Mouse (Mus musculus): ENCODE measurements around the gene Nufip1.

Gene Nufip1

GRCm38 (mm10) chr14:76110396-76111221, at the start of gene Nufip1, which contains the start of gene Gpalpp1:
Gene Nufip1 (plus strand): TSS chr14:76110891.
Gene Gpalpp1 (minus strand): TSS chr14:76110760.
- peak; percentile 83 for DNase-seq (ENCODE audit: low spot score)

- no peak for DNase-seq (ENCODE audit: low spot score)
These were observed 43.5 kb upstream of the Nufip1 start for GRCm38 (mm10) chr14:76067237-76067636.

- DNase-seq (ENCODE audit: low spot score) = no peak
These were observed 42.4 kb upstream of the Nufip1 start for GRCm38 (mm10) chr14:76068296-76068695.

GRCm38 (mm10) chr14:76069296-76069695, 41.4 kb upstream of the Nufip1 start:
- DNase-seq (ENCODE audit: low spot score) = no peak

- no peak for DNase-seq (ENCODE audit: low spot score)
These were observed 38.1 kb upstream of the Nufip1 start for GRCm38 (mm10) chr14:76072626-76073025.

GRCm38 (mm10) chr14:76074206-76074605, 36.5 kb upstream of the Nufip1 start:
- no peak for DNase-seq (ENCODE audit: low spot score)

GRCm38 (mm10) chr14:76075721-76076120, 35.0 kb upstream of the Nufip1 start:
- DNase-seq (ENCODE audit: low spot score) = no peak

- DNase-seq (ENCODE audit: low spot score) = no peak
These were observed 34.1 kb upstream of the Nufip1 start for GRCm38 (mm10) chr14:76076602-76077001.

- DNase-seq (ENCODE audit: low spot score) = peak; percentile 48
These were observed 33.6 kb upstream of the Nufip1 start for GRCm38 (mm10) chr14:76077088-76077491.

- peak; percentile 51 for DNase-seq (ENCODE audit: low spot score)
These were observed 29.2 kb upstream of the Nufip1 start for GRCm38 (mm10) chr14:76081451-76081850.

- DNase-seq (ENCODE audit: low spot score) = no peak
These were observed 28.5 kb upstream of the Nufip1 start for GRCm38 (mm10) chr14:76082086-76082636.

- no peak for DNase-seq (ENCODE audit: low spot score)
These were observed 26.5 kb upstream of the Nufip1 start for GRCm38 (mm10) chr14:76084188-76084587.

GRCm38 (mm10) chr14:76097244-76097643, 13.4 kb upstream of the Nufip1 start:
- no peak for DNase-seq (ENCODE audit: low spot score)

- no peak for DNase-seq (ENCODE audit: low spot score)
These were observed 12.9 kb upstream of the Nufip1 start for GRCm38 (mm10) chr14:76097815-76098214.

GRCm38 (mm10) chr14:76099543-76099942, 11.1 kb upstream of the Nufip1 start:
- DNase-seq (ENCODE audit: low spot score) = no peak

GRCm38 (mm10) chr14:76115744-76116143, 5.1 kb downstream of the Nufip1 start:
- no peak for DNase-seq (ENCODE audit: low spot score)

- DNase-seq (ENCODE audit: low spot score) = no peak
These were observed 8.3 kb downstream of the Nufip1 start for GRCm38 (mm10) chr14:76118963-76119362.

- DNase-seq (ENCODE audit: low spot score) = no peak
These were observed 9.8 kb downstream of the Nufip1 start for GRCm38 (mm10) chr14:76120472-76120871.

- DNase-seq (ENCODE audit: low spot score) = peak; percentile 55
These were observed 11.4 kb downstream of the Nufip1 start for GRCm38 (mm10) chr14:76121901-76122662.

GRCm38 (mm10) chr14:76122663-76123058, 12.0 kb downstream of the Nufip1 start:
- DNase-seq (ENCODE audit: low spot score) = no peak

GRCm38 (mm10) chr14:76127311-76127710, 16.6 kb downstream of the Nufip1 start:
- no peak for DNase-seq (ENCODE audit: low spot score)

GRCm38 (mm10) chr14:76128174-76128573, 17.5 kb downstream of the Nufip1 start:
- no peak for DNase-seq (ENCODE audit: low spot score)

- DNase-seq (ENCODE audit: low spot score) = no peak
These were observed 24.3 kb downstream of the Nufip1 start for GRCm38 (mm10) chr14:76134975-76135374.
